Mouse (Mus musculus) MEL (cell line): Measurements from ENCODE around the gene Fbxl22. TPM values are rescaled to one million over a fixed set of nuclear protein-coding genes. Genes with fewer than 3 reads are reported as not detected.

Source experiments
- DNase-seq: peaks from one replicate; pipeline ENCODE4 v3.0.0; 2011; ENCODE audit warnings: low read depth, low spot score
- H3K27ac ChIP-seq: 2 replicates; pipeline ENCODE4 v1.5.1; 2012; ENCODE audit warnings: low read depth, mild to moderate bottlenecking, control low read depth, low read length, moderate library complexity; ENCODE audit not compliant: control insufficient read depth
- H3K27me3 ChIP-seq, 2 experiments: fragments of 150-350 bp in 1 of 2; sonication (generic) in 1 of 2; 2 replicates each; pipeline ENCODE4 v1.6.1; 2012; ENCODE audit warnings: low read length in 2 of 2, mild to moderate bottlenecking in 2 of 2, improper control_type of control experiment in 1 of 2, moderate library complexity in 1 of 2; ENCODE audit not compliant: insufficient read depth in 2 of 2, control insufficient read depth in 1 of 2
- H3K36me3 ChIP-seq, 2 experiments: 2 replicates each; pipeline ENCODE4 v1.6.1; 2012 to 2014; ENCODE audit warnings: low read length in 2 of 2, improper control_type of control experiment in 1 of 2, inconsistent platforms in 1 of 2, mild to moderate bottlenecking in 1 of 2; ENCODE audit not compliant: insufficient read depth in 2 of 2, control insufficient read depth in 1 of 2
- H3K4me1 ChIP-seq, 2 experiments: fragments of 150-350 bp in 1 of 2; sonication (generic) in 1 of 2; 2 replicates each; pipeline ENCODE4 v1.6.1; 2012; ENCODE audit warnings: low read length in 2 of 2, improper control_type of control experiment in 1 of 2, mild to moderate bottlenecking in 1 of 2; ENCODE audit not compliant: insufficient read depth in 2 of 2, control insufficient read depth in 1 of 2
- H3K4me3 ChIP-seq, 2 experiments: fragments of 150-350 bp in 1 of 2; sonication (generic) in 1 of 2; 2 replicates each; pipeline ENCODE4 v1.5.1; 2012; ENCODE audit warnings: low read depth in 2 of 2, low read length in 2 of 2, mild to moderate bottlenecking in 2 of 2, moderate library complexity in 2 of 2, control low read depth in 1 of 2, improper control_type of control experiment in 1 of 2; ENCODE audit not compliant: control insufficient read depth in 1 of 2, insufficient read depth in 1 of 2
- H3K79me2 ChIP-seq: 2 replicates; pipeline ENCODE4 v1.6.1; 2012; ENCODE audit warnings: mild to moderate bottlenecking, low read length, moderate library complexity; ENCODE audit not compliant: control insufficient read depth, poor library complexity, insufficient read depth
- H3K9ac ChIP-seq: 2 replicates; pipeline ENCODE4 v1.6.1; 2012; ENCODE audit warnings: low read depth, mild to moderate bottlenecking, control low read depth, low read length, moderate library complexity; ENCODE audit not compliant: control insufficient read depth, poor library complexity, severe bottlenecking
- H3K9me3 ChIP-seq: fragments of 150-350 bp; sonication (generic); replicated peaks from 2 replicates; pipeline ENCODE4 v1.6.1; 2012; ENCODE audit warnings: mild to moderate bottlenecking, low read length, improper control_type of control experiment, moderate library complexity; ENCODE audit not compliant: insufficient read depth
- BHLHE40 ChIP-seq: IDR thresholded peaks from 2 replicates; pipeline ENCODE4 v1.6.1; 2012; ENCODE audit warnings: low read depth, mild to moderate bottlenecking, inconsistent platforms, low read length, improper control_type of control experiment, borderline replicate concordance
- CTCF ChIP-seq, 3 experiments: IDR thresholded peaks in 2 of 3; conservative IDR thresholded peaks in 1 of 3; 2 replicates each; pipeline ENCODE4 v1.5.1; 2011 to 2012; ENCODE audit warnings: low read length in 3 of 3, low read depth in 2 of 3, mild to moderate bottlenecking in 2 of 3, improper control_type of control experiment in 1 of 3, inconsistent platforms in 1 of 3, mixed read lengths in 1 of 3, moderate library complexity in 1 of 3; ENCODE audit not compliant: control insufficient read depth in 1 of 3, insufficient read depth in 1 of 3, poor library complexity in 1 of 3, severe bottlenecking in 1 of 3
- ELF1 ChIP-seq: IDR thresholded peaks from 2 replicates; pipeline ENCODE4 v1.6.1; 2014; ENCODE audit warnings: low read depth, mild to moderate bottlenecking, inconsistent platforms, low read length, improper control_type of control experiment, moderate library complexity
- EP300 ChIP-seq, 2 experiments: IDR thresholded peaks; 2 replicates each; pipeline ENCODE4 v1.6.1; 2011; ENCODE audit warnings: improper control_type of control experiment in 2 of 2, low read length in 2 of 2, low read depth in 1 of 2, mild to moderate bottlenecking in 1 of 2
- ETS1 ChIP-seq: IDR thresholded peaks from 2 replicates; pipeline ENCODE4 v1.6.1; 2012; ENCODE audit warnings: low read depth, mild to moderate bottlenecking, inconsistent platforms, low read length, improper control_type of control experiment, moderate library complexity
- GABPA ChIP-seq: IDR thresholded peaks from 2 replicates; pipeline ENCODE4 v1.6.1; 2012; ENCODE audit warnings: low read depth, mild to moderate bottlenecking, inconsistent platforms, low read length, improper control_type of control experiment, moderate library complexity
- GATA1 ChIP-seq: IDR thresholded peaks from 2 replicates; pipeline ENCODE4 v1.6.1; 2011; ENCODE audit warnings: low read depth, low read length, improper control_type of control experiment
- MAFK ChIP-seq: IDR thresholded peaks from 2 replicates; pipeline ENCODE4 v1.6.1; 2011; ENCODE audit warnings: low read depth, mild to moderate bottlenecking, low read length, improper control_type of control experiment, borderline replicate concordance
- MAX ChIP-seq: IDR thresholded peaks from 2 replicates; pipeline ENCODE4 v1.6.1; 2011; ENCODE audit warnings: low read length, improper control_type of control experiment
- MAZ ChIP-seq: IDR thresholded peaks from 2 replicates; pipeline ENCODE4 v1.6.1; 2012; ENCODE audit warnings: low read depth, mild to moderate bottlenecking, inconsistent platforms, low read length, improper control_type of control experiment
- MXI1 ChIP-seq: IDR thresholded peaks from 2 replicates; pipeline ENCODE4 v1.6.1; 2011; ENCODE audit warnings: mild to moderate bottlenecking, low read depth, low read length, improper control_type of control experiment
- MYC ChIP-seq: IDR thresholded peaks from 2 replicates; pipeline ENCODE4 v1.6.1; 2011; ENCODE audit warnings: low read depth, mild to moderate bottlenecking, low read length, improper control_type of control experiment, moderate library complexity
- NRF1 ChIP-seq: IDR thresholded peaks from 2 replicates; pipeline ENCODE4 v1.6.1; 2014; ENCODE audit warnings: low read depth, mild to moderate bottlenecking, inconsistent platforms, low read length, improper control_type of control experiment, moderate library complexity; ENCODE audit not compliant: poor library complexity, insufficient read depth, severe bottlenecking
- RAD21 ChIP-seq: IDR thresholded peaks from 2 replicates; pipeline ENCODE4 v1.6.1; 2011; ENCODE audit warnings: mild to moderate bottlenecking, low read depth, low read length, improper control_type of control experiment
- RCOR1 ChIP-seq: IDR thresholded peaks from 2 replicates; pipeline ENCODE4 v1.6.1; 2012; ENCODE audit warnings: low read depth, mild to moderate bottlenecking, inconsistent platforms, low read length, improper control_type of control experiment
- SIN3A ChIP-seq: IDR thresholded peaks from 2 replicates; pipeline ENCODE4 v1.6.1; 2012; ENCODE audit warnings: low read length, improper control_type of control experiment, inconsistent platforms
- SMC3 ChIP-seq: IDR thresholded peaks from 2 replicates; pipeline ENCODE4 v1.6.1; 2011; ENCODE audit warnings: low read depth, low read length, improper control_type of control experiment
- TAL1 ChIP-seq: IDR thresholded peaks from 2 replicates; pipeline ENCODE4 v1.6.1; 2012; ENCODE audit warnings: mild to moderate bottlenecking, inconsistent platforms, low read length, moderate library complexity, mixed read lengths
- TBP ChIP-seq: IDR thresholded peaks from 2 replicates; pipeline ENCODE4 v1.8.0; 2011; ENCODE audit warnings: low read depth, low read length, improper control_type of control experiment
- TCF12 ChIP-seq: IDR thresholded peaks from 2 replicates; pipeline ENCODE4 v1.6.1; 2014; ENCODE audit warnings: low read depth, mild to moderate bottlenecking, inconsistent platforms, low read length, improper control_type of control experiment, moderate library complexity
- UBTF ChIP-seq: IDR thresholded peaks from 2 replicates; pipeline ENCODE4 v1.6.1; 2012; ENCODE audit warnings: low read depth, mild to moderate bottlenecking, inconsistent platforms, low read length, improper control_type of control experiment, moderate library complexity, borderline replicate concordance; ENCODE audit not compliant: insufficient read depth
- USF1 ChIP-seq: IDR thresholded peaks from 2 replicates; pipeline ENCODE4 v1.6.1; 2014; ENCODE audit warnings: low read depth, mild to moderate bottlenecking, inconsistent platforms, low read length, improper control_type of control experiment, moderate library complexity
- ZC3H11A ChIP-seq: IDR thresholded peaks from 2 replicates; pipeline ENCODE4 v1.6.1; 2012; ENCODE audit warnings: low read depth, mild to moderate bottlenecking, inconsistent platforms, low read length, improper control_type of control experiment
- ZMIZ1 ChIP-seq: IDR thresholded peaks from 2 replicates; pipeline ENCODE4 v1.6.1; 2012; ENCODE audit warnings: low read depth, mild to moderate bottlenecking, inconsistent platforms, low read length, improper control_type of control experiment, moderate library complexity
- polyA plus RNA-seq, 2 experiments: library from polyadenylated mRNA; stranded (reverse) in 1 of 2; unstranded in 1 of 2; fragments of >175 nt in 1 of 2; fragments of >200 nt in 1 of 2; gene quantifications; 2 replicates each; pipeline versions ENCODE4 v1.2.1 to v1.2.4; 2012; ENCODE audit warnings: low replicate concordance in 2 of 2, low read depth in 1 of 2; ENCODE audit not compliant: insufficient read length in 2 of 2, insufficient read depth in 1 of 2, missing spikeins in 1 of 2
- total RNA-seq: library from RNA; depleted of rRNA; stranded (reverse); fragments of 300-350 nt; gene quantifications from 2 replicates; pipeline ENCODE4 v1.2.3, GENCODE M21; 2012

The Fbxl22 gene
- total and polyA plus RNA-seq, 3 experiments = 0.35 to 0.47 TPM; not detected in 1

DNA sequence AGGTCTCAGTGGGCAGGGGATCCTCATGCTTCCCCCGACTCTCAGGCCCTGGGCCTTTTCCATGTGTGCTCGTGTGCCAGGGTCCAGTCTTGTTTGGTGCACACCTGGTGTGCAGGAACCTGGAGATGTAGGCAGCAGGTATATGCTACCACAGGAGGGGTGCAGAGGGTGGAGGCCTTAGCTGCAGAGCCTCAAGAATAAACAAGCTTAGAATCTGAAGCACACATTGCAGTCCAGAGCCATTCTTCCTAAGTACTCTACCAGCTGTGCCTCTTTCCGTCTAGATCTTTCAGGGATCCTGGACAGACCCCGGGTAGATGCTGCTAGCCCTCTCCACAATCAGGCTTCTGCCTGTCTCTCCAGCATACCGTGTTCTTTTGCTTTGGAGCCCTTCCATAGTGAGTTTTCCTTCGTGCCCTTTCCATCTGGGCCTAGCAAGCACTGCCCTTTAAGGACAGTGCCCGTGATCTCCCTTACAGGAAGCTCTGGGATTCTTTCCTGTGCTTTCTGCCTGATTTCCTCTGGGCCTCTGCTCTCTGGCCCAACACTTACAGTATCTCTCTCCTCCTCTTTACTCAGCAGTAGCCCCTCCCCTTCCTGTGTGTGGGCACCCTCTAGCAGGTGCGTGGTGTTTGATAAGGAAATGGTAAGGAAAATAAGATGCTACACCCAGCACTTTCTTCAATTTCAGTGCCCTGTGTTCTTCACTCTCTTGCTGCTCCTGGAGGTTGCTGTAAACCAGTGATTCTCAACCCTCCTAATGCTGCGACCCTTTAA is 9.1 kb downstream of the Fbxl22 start:
- Histone ChIP-seq H3K27me3 (no peaks in the 10 kb centered on the region), H3K9me3 (no peaks in the 10 kb centered on the region), H3K79me2 (no peaks in the 10 kb centered on the region), H3K4me1 (peaks cover 26 to 38% of the 10 kb centered on the region in 2 experiments), H3K27ac (peak overlapping the region; percentile 78), H3K4me3 (no peak overlapping the region), H3K9ac (no peak overlapping the region), H3K36me3 (peaks cover 14 to 43% of the 10 kb centered on the region in 2 experiments)
- TF ChIP-seq SIN3A (peak; percentile 62), ZC3H11A (no peak), ELF1 (0 out of 2 replicates have a peak, but pooled peaks have one; percentile 13), CTCF (IDR thresholded peaks at IDR 0.05 in 2 of 3, conservative IDR thresholded peaks at IDR 0.05 in 1 of 3; ENCODE audit: control insufficient read depth in 1 of 3, insufficient read depth in 1 of 3, low read depth in 2 of 3, low read length in 3 of 3, poor library complexity in 1 of 3, severe bottlenecking in 1 of 3) (no peak), TBP (no peak), SMC3 (no peak), GATA1 (peak; percentile 93), NRF1 (no peak), BHLHE40 (peak; percentile 76; the same call in 1 of the 2 replicates), UBTF (no peak), ZMIZ1 (0 out of 2 replicates have a peak, but pooled peaks have one; percentile 32), EP300 (IDR thresholded peaks at IDR 0.05; ENCODE audit: low read depth in 1 of 2, low read length in 2 of 2) (peak; percentile 93 to 94), MAFK (0 out of 2 replicates have a peak, but pooled peaks have one; percentile 46), MAZ (peak; percentile 89; the same call in 1 of the 2 replicates), ETS1 (peak; percentile 69; the same call in 1 of the 2 replicates), TCF12 (peak; percentile 95), RCOR1 (peak; percentile 91), MXI1 (peak; percentile 53), MAX (0 out of 2 replicates have a peak, but pooled peaks have one; percentile 38), MYC (0 out of 2 replicates have a peak, but pooled peaks have one; percentile 58), USF1 (no peak), RAD21 (no peak; the same call in 1 of the 2 replicates), GABPA (no peak), TAL1 (peak; percentile 98)
- peak; percentile 93 for DNase-seq
